Mouse (Mus musculus): ENCODE results near the gene Ankrd17.

Ankrd17 gene

DNA sequence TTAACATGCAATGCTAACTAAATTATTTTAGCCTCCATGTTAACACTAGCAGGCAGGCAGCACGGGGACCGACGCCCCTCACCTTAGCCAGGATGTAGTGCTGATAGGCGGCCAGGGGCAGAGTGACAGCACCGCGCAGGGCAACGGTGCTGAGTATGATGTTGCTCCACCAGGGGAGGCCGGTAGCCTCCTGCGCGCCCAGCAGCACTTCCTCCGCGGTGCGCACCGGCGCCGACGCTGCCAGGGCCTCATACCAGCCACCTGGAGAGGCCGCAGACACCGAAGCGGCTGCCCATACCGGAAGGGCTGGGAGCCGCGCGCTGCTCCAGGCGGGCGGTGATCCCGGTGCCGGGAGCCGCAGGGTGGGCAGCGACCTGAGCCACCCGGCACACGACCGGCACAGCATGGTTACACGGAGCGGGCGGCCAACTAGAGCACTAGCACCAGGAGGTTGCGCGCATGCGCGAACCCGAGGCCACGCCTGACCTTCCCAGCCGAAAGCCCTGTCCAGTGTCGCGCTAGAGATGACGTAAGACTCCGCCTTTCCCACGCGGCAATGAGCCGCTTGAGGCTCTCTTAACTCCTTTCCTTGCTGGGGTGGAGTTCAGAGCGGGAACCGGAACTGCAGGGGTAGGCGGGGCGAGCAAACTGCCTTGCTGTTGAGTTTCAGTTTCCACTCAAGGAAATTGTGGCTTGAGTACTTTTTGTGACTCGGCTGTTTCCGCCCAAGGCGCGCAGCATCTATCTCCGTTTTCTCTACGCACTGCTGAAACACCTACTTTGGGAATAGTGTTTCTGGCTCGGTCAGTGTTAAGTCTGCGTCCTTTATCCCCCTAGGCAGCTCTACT lies 142.6 kb downstream of the Ankrd17 start, which contains the start of gene Cox18:
Gene Cox18, minus strand, starts transcription at position 468 of the 848 bp plus-strand sequence.
- in situ Hi-C loops (cut with MboI, MseI), result loop anchor here in 1 of 2 experiments (5.0 to 25.0 kb wide), 3 partner anchors 144 to 1436 kb away; partner anchors contain the start of genes Ankrd17, Cxcl2 and Gm9958

DNA sequence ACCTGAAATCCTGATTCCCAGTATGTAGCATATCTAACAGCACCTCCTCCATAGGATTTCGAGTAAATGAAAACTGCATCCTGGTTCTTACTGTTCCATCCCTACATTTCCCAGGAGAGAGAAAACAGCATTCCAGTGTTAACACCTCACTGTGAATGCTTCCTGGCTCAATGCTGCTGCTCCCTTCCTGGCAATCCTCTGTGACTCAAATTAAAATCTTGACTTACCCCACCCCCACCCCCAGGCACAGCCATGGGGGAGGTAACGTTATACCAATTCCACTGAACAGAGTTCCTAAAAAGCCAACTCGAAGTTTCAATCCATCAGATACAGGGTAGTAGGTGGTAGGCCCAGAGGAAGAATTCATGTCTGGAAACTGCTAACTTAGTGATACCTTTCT lies 143.4 kb downstream of the Ankrd17 start:
- in situ Hi-C loops (cut with MboI, MseI), result loop anchor here in 1 of 2 experiments (5.0 to 25.0 kb wide), 3 partner anchors 144 to 1436 kb away; partner anchors contain the start of genes Ankrd17, Cxcl2 and Gm9958

- in situ Hi-C loops (cut with MboI, MseI), result loop anchor here in 1 of 2 experiments (25.0 kb wide), 2 partner anchors 695 to 1430 kb away; partner anchors contain the start of gene Cxcl2
Measured at GRCm38 (mm10) chr5:90217791-90218190, 148.6 kb downstream of the Ankrd17 start.

DNA sequence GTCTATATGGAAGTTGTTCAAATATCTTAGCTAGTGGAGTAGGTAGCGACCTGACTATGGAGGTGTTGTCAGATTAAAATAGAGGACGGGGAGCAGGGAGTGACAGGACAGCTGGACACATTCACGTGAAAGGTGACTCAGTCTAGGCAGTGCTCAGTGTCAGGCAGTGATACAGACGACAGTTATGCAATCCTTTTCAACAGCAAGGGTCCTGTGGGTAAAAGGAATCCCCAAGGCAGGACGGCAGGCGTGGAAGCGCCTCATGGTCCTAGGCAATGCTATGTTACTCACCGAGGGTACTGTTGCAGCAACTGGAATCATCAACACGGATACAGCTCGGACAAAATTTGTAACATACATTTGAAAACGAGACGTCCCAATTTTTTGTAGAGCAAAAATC lies 149.2 kb downstream of the Ankrd17 start:
- in situ Hi-C loops (cut with MboI, MseI), result loop anchor here in 1 of 2 experiments (25.0 kb wide), 2 partner anchors 695 to 1430 kb away; partner anchors contain the start of gene Cxcl2

DNA sequence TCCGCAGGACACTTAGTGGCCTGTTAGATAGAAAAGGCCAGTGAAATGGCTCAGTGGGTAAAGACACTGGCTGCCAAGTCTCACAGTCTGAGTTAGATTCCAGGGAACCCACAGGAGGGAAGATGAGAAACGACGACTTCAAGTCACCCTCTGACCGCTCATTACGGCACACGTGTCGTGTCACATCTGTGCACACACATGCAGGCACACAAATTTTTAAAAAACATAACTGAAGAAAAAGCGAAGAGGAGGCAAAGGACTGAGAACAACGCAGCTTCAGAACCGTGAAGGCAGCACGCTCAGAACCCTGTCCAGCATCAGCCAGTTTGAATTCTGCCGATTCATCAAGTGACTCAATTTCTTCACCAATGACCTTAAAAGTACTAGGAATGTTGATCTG lies 153.0 kb downstream of the Ankrd17 start:
- in situ Hi-C loops (cut with MboI, MseI), result loop anchor here in 1 of 2 experiments (5.0 to 25.0 kb wide), 3 partner anchors 289 to 1426 kb away; partner anchors contain the start of gene Cxcl2

DNA sequence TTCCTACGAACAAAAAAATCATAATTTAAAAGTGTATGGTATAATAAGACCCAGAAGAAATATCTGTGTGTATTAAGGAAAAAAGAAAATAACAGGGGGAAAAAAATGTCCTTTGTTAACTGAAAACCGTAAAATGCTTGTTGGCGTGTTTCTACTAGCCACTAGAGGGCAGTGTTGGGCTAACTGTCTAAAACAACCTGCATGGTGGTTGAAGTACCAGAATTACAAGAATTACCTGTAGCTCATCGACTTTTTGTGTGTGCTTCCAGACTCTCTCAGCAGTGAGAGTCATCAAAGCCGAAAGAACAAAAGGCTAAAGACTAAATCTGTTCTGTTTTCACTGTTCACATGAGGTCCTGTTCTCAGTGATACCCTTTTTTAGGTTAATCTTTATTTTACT lies 163.2 kb downstream of the Ankrd17 start:
- in situ Hi-C loops (cut with MboI, MseI), result loop anchor here (5.0 to 25.0 kb wide), 4 partner anchors 294 to 1416 kb away; partner anchors contain the start of gene Cxcl2 (in 1 of the 2)

DNA sequence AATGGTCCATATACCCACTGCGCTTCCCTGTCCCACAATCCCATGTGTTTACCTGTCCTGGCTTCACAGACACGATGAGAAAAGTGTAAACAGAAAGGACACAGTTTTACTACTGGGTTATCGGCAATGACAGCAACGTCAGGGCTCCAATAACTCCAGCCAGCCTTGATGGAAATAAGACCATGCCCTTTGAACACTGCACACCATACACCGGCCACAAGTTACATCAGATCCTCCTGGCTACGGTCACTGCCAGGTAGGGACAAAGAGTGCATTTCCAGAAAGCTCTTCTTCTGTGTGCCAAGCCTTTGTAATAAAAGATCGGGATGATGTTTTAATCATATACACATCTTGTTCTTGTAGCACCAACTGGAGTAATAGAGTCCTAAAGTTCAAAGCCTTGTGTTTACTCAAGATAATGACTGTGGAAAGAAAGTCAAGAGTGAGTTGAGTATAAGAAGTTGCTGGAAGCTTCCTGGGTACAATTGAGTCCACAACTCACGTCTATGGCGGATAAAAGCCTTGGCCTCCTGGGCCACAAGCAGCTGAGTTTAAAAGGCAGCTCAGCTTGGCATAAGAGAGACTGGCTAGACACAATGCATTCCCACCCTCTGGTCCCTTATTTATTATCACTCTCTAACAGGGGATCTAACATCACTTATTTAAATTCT lies 163.8 kb downstream of the Ankrd17 start:
- in situ Hi-C loops (cut with MboI, MseI), result loop anchor here (5.0 to 25.0 kb wide), 4 partner anchors 295 to 1415 kb away; partner anchors contain the start of gene Cxcl2 (in 1 of the 2)

GRCm38 (mm10) chr5:90199922-90200632 lies 166.3 kb downstream of the Ankrd17 start:
- in situ Hi-C loops (cut with MboI, MseI), result loop anchor here (5.0 to 25.0 kb wide), 7 partner anchors 297 to 1413 kb away; partner anchors contain the start of gene Cxcl2 (in 1 of the 2)

GRCm38 (mm10) chr5:90194831-90195230 lies 171.5 kb downstream of the Ankrd17 start:
- in situ Hi-C loops (cut with MboI, MseI), result loop anchor here (10.0 kb wide), 3 partner anchors 360 to 480 kb away; no protein-coding TSS in a partner anchor

- in situ Hi-C loops (cut with MboI, MseI), result no loop called here
Measured at GRCm38 (mm10) chr5:90182782-90183181, 183.6 kb downstream of the Ankrd17 start.

- in situ Hi-C loops (cut with MboI, MseI), result no loop called here
Measured at GRCm38 (mm10) chr5:90179094-90179493, 187.3 kb downstream of the Ankrd17 start.

DNA sequence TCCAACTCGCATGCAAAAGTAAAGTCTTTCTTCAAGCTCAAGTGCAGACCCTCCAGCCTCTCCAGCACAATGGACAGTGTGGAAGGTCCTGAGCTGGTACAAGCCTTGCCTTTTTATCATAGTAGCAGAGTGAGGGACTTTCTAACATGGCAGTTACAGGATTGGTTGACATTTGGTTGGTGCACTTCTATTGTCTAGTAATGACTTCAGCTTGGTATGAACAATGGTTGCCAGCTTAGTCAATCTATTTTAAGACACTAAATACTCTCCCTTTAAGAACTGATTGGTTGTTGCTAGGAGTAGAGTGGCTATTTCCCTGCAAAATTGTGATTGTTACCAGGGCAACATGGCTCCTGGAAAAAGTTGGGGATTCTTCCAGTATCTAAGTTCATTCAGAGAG lies 188.3 kb downstream of the Ankrd17 start:
- in situ Hi-C loops (cut with MboI, MseI), result no loop called here
